Mouse (Mus musculus) liver, postnatal 0 days (tissue): ENCODE measurements at regions not wholly inside any gene's neighbourhood (a gene's known extent, or its start where the extent isn't known, plus 50 kb on each side); places are given as distances from the start of the nearest gene placed in this dataset.

Source experiments
- CTCF ChIP-seq: sonication (generic); IDR thresholded peaks from 2 replicates; pipeline ENCODE4 v1.5.1; 2016; ENCODE audit warnings: antibody characterized with exemption, low read depth
- EP300 ChIP-seq: IDR thresholded peaks from 2 replicates; pipeline ENCODE4 v1.6.1; 2016; ENCODE audit warnings: antibody characterized with exemption, low read depth, mild to moderate bottlenecking

DNA sequence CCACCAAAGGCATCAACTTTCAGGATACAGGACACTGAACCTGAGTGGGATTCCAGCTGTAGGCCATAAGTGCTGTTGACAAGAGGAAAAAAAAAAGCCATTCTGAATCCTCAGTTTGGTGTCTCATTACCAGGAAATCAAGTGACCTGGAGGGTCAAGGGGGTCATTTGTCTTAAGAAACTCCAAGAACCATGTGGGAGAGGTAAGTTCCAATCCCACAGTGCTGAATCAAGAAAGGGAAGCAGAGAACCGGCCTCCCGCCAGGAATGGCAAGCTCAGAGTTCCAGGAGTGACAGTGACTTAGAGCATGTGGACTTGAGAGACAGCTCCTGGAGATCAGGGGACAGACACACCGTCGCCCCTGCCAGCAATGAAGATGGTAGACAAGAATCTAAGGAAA is 67.5 kb upstream of the Peli2 start:
- TF ChIP-seq CTCF (no peak), EP300 (no peak)
